Mouse (Mus musculus): Measurements from ENCODE around the gene 2010315B03Rik. TPM values are rescaled to one million over a fixed set of nuclear protein-coding genes. Genes with fewer than 3 reads are reported as not detected.
"Not testable (repeated sequence)": the region's sequence is repeated elsewhere in the genome, so short reads cannot be mapped to it uniquely, and the experiment has no call there.

The 2010315B03Rik gene
- 10 to 100 TPM; 17.0 to 23.6 TPM for total RNA-seq (2021)

- intact Hi-C loops (cut with DNase I): loop anchor here (2.0 kb wide), 1 partner anchor 54 kb away; no protein-coding TSS in a partner anchor
- peak; percentile 89 to 90 for DNase-seq (ENCODE audit: low spot score in 2 of 2)
Measured at GRCm38 (mm10) chr9:124312171-124313142, at the start of gene 2010315B03Rik. TSS of gene 2010315B03Rik (minus strand) at chr9:124312696.

DNA sequence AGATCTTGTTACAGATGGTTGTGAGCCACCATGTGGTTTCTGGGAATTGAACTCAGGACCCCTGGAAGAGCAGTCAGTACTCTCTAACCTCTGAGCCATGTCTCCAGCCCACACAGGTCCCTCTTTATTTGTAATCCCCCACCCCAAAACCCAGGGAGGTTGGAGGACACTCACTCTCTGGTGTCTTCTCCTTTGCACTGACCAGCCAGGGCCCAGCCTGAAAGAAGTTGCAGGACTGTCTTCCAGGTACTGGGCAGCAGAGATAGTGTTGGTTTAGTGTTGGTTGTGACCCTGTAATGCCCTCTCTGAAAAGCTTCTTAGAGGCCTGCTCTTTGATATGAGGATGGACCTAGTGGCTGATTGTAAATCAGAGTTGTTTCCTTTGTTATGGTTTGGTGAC, 994 bp downstream of the 2010315B03Rik start:
- intact Hi-C loops (cut with DNase I): no loop called here
- DNase-seq (ENCODE audit: low spot score in 2 of 2): no peak

DNA sequence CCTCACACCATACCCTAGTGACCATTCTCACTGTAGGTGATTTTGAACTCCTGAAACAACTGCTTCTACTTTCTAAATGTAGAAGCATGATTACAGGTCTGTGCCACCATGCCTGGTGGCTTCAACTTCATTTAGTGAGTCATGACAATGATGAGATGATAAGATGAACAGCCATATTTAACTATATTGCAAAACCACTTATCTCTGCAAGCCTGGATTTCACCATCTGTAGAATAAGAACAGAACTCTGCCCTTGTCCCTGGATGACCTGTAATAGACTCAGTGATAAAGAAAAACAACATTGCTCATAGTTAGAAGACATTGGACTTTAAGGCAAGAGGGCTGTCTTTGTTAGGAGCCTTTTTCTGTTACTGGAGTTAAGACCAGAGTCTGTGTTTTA, 24.2 kb downstream of the 2010315B03Rik start:
- no peak for DNase-seq (ENCODE audit: low spot score in 2 of 2)
- intact Hi-C loops (cut with DNase I): no loop called here

DNA sequence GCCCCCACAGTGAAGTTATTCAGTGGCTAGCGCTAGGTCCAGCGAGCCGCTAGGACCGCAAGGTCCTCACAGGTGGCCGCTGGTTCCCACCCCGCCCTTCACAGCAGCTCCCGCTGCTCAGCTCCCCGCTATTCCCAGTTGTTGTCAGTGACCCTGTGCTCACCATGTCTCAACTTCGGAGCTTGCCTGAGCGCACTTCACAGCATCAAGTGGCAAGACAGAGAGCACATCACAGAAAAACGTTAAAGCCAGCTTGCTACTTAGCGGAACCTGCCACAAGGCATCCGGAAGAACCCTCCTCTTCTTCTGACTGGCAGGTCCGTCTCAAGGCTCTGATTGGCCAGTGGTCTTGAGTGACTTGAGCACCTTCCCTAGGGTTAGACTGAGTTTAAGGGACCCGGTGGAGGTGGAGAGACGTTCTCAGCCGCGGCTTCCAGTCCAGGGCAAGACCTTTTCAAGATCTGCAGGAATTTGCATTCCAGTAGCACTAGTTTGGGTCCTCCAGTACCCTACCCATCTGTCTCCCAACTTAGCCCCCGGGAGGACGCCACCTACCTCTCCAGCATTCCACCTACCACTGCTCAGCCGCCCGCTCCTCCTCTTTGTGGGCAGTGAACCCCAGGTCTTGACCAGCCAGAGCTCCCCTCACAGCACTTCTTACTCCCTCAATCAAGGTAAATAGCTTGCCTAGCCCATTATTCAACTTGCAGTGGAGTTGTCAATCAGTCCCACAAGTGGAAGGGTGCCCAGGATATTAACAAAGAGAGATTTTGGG, 30.4 kb downstream of the 2010315B03Rik start:
- peak; percentile 85 to 86 for DNase-seq (ENCODE audit: low spot score in 2 of 2)
- intact Hi-C loops (cut with DNase I): loop anchor here (5.0 kb wide), 1 partner anchor 145 kb away; no protein-coding TSS in a partner anchor

GRCm38 (mm10) chr9:124281448-124281791, 31.1 kb downstream of the 2010315B03Rik start:
- intact Hi-C loops (cut with DNase I): loop anchor here (5.0 kb wide), 1 partner anchor 146 kb away; no protein-coding TSS in a partner anchor

GRCm38 (mm10) chr9:124280576-124281447, 31.7 kb downstream of the 2010315B03Rik start:
- intact Hi-C loops (cut with DNase I): loop anchor here (5.0 kb wide), 1 partner anchor 146 kb away; no protein-coding TSS in a partner anchor
- DNase-seq (ENCODE audit: low spot score in 2 of 2): no peak

More at GRCm38 (mm10) chr9:124281448-124281791, 31.1 kb downstream of the 2010315B03Rik start:
- no peak for DNase-seq (ENCODE audit: low spot score in 2 of 2)

DNA sequence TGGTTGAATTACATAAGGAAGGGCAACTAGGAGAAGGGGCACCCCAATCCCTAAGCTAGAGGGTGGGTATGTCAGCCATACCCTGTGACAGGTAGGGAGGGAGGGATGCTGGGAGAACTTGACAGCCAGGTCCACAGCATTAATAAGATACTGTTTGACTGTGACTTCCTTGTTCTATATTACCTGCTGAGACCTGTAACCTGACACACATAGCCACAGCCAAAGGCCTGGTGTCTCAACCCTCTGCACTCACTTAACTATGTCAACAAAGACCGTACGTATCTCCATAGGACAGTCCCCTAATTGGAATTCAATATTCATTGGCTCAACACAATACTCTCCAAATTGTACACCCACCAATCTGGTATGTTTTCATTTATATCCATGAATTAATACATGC, 33.2 kb downstream of the 2010315B03Rik start:
- intact Hi-C loops (cut with DNase I): no loop called here
- DNase-seq (ENCODE audit: low spot score in 2 of 2): no peak

GRCm38 (mm10) chr9:124275064-124275463, 37.4 kb downstream of the 2010315B03Rik start:
- intact Hi-C loops (cut with DNase I): no loop called here
- no peak for DNase-seq (ENCODE audit: low spot score in 2 of 2)

DNA sequence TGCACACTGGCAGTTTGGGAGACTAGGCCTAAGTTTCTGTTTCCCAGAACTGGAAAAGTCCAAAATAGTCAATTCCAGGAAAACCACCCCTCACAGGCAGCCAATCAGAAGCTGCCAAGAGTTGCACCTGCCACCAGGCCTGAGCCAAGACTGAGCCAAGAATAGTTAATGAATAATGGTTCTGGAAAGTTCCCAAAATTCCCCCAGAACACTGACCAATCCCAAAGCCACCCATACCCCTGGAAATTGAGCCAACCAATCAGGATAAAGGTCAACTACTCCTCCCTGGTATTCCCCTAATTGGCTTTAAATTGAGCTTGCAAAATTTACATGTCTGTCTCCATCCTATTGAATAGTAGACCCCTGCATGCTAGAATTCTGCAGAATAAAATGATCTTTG, 39.3 kb downstream of the 2010315B03Rik start:
- DNase-seq (ENCODE audit: low spot score in 2 of 2): no peak
- intact Hi-C loops (cut with DNase I): loop anchor here (5.0 kb wide), 1 partner anchor 54 kb away; no protein-coding TSS in a partner anchor

GRCm38 (mm10) chr9:124267929-124268328, 44.6 kb downstream of the 2010315B03Rik start:
- intact Hi-C loops (cut with DNase I): no loop called here
- no peak for DNase-seq (ENCODE audit: low spot score in 2 of 2)

DNA sequence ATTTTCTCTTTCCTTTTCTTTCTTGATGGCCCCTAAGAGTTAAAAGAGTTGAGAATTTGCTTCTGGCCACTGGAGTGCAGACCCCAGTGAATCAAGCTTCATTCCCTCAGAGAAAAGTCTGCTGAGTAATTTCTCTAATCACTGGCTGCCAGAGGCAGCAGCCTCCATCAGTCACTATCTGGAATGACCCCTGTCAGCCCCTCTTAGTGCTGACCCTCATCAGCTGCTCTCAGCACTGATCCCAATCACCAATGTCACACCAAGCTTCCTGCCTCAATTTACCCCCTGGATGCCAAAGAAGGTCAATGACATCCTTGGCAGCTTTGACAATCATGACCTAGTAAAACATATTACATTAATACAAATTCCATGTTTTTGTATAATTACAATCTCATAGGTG, 45.0 kb downstream of the 2010315B03Rik start:
- DNase-seq (ENCODE audit: low spot score in 2 of 2): no peak
- intact Hi-C loops (cut with DNase I): no loop called here

- no peak for DNase-seq (ENCODE audit: low spot score in 2 of 2)
- intact Hi-C loops (cut with DNase I): no loop called here
Measured at GRCm38 (mm10) chr9:124262987-124263717, 49.3 kb downstream of the 2010315B03Rik start.

- intact Hi-C loops (cut with DNase I): loop anchor here (2.0 kb wide), 1 partner anchor 55 kb away; the partner anchor contains the start of gene 2010315B03Rik
- no peak for DNase-seq (ENCODE audit: low spot score in 2 of 2)
Measured at GRCm38 (mm10) chr9:124258067-124258556, 54.4 kb downstream of the 2010315B03Rik start.

- DNase-seq (ENCODE audit: low spot score in 2 of 2): no peak
- intact Hi-C loops (cut with DNase I): loop anchor here (2.0 kb wide), 1 partner anchor 55 kb away; the partner anchor contains the start of gene 2010315B03Rik
Measured at GRCm38 (mm10) chr9:124257200-124258066, 55.1 kb downstream of the 2010315B03Rik start.

- intact Hi-C loops (cut with DNase I); DNase-seq (ENCODE audit: low spot score in 2 of 2): not testable (repeated sequence)
Measured at GRCm38 (mm10) chr9:124256271-124257199, 56.0 kb downstream of the 2010315B03Rik start.

- intact Hi-C loops (cut with DNase I): no loop called here
- DNase-seq (ENCODE audit: low spot score in 2 of 2): no peak
Measured at GRCm38 (mm10) chr9:124251438-124251837, 61.1 kb downstream of the 2010315B03Rik start.
